Mouse (Mus musculus) MN1 (cell line): ENCODE results near the gene Cdc42ep4.

Source experiments
- DNase-seq: peaks from one replicate; pipeline ENCODE4 v3.0.0-alpha.2; 2016; ENCODE audit warnings: low spot score

Cdc42ep4 gene

GRCm38 (mm10) chr11:113683627-113683956, 68.1 kb downstream of the Cdc42ep4 start:
- no peak for DNase-seq

GRCm38 (mm10) chr11:113682897-113683626, 68.6 kb downstream of the Cdc42ep4 start:
- DNase-seq, result peak; percentile 47

- no peak for DNase-seq
Measured at GRCm38 (mm10) chr11:113681979-113682378, 69.7 kb downstream of the Cdc42ep4 start.

GRCm38 (mm10) chr11:113680954-113681353, 70.7 kb downstream of the Cdc42ep4 start:
- DNase-seq, result no peak

- no peak for DNase-seq
Measured at GRCm38 (mm10) chr11:113678373-113678772, 73.3 kb downstream of the Cdc42ep4 start.

GRCm38 (mm10) chr11:113677378-113677777, 74.3 kb downstream of the Cdc42ep4 start:
- DNase-seq, result no peak
